Mouse (Mus musculus) CH12.LX (cell line): ENCODE data around the gene Kcne1l. TPM values are rescaled to one million over a fixed set of nuclear protein-coding genes. Genes with fewer than 3 reads are reported as not detected.

Experiments used
- DNase-seq: peaks from one replicate; pipeline ENCODE4 v3.0.0-alpha.2; 2013; ENCODE audit errors: extremely low read depth
- H3K27ac ChIP-seq: 2 replicates; pipeline ENCODE4 v1.5.1; 2012; ENCODE audit warnings: low read depth, mild to moderate bottlenecking, control low read depth, moderate library complexity; ENCODE audit not compliant: insufficient read depth
- H3K27me3 ChIP-seq: replicated peaks from 2 replicates; pipeline ENCODE3; 2012; ENCODE audit warnings: inconsistent platforms
- H3K36me3 ChIP-seq, 2 experiments: replicated peaks in 1 of 2; 2 replicates each; pipeline versions ENCODE3 to v1.6.1; 2012; ENCODE audit warnings: inconsistent platforms in 1 of 2, low read length in 1 of 2, mild to moderate bottlenecking in 1 of 2, mixed read lengths in 1 of 2, moderate library complexity in 1 of 2; ENCODE audit not compliant: control insufficient read depth in 1 of 2, insufficient read depth in 1 of 2
- H3K4me1 ChIP-seq, 2 experiments: 2 replicates each; pipeline ENCODE4 v1.6.1; 2012; ENCODE audit warnings: inconsistent platforms in 1 of 2, moderate library complexity in 1 of 2; ENCODE audit not compliant: insufficient read depth in 2 of 2, control insufficient read depth in 1 of 2
- H3K4me2 ChIP-seq: 2 replicates; pipeline ENCODE4 v1.6.1; 2012; ENCODE audit warnings: low read depth, mild to moderate bottlenecking, control low read depth; ENCODE audit not compliant: poor library complexity, insufficient read depth, severe bottlenecking
- H3K4me3 ChIP-seq, 3 experiments: fragments of 150-350 bp in 1 of 3; sonication (generic) in 1 of 3; replicated peaks in 1 of 3; 2 replicates each; pipeline versions ENCODE3 to v1.5.1; 2011 to 2012; ENCODE audit warnings: low read depth in 2 of 3, low read length in 2 of 3, mild to moderate bottlenecking in 2 of 3, moderate library complexity in 2 of 3, control low read depth in 1 of 3, improper control_type of control experiment in 1 of 3, inconsistent platforms in 1 of 3, mixed read lengths in 1 of 3; ENCODE audit not compliant: poor library complexity in 1 of 3
- H3K79me2 ChIP-seq: replicated peaks from 2 replicates; pipeline ENCODE4 v1.6.1; 2012; ENCODE audit warnings: mild to moderate bottlenecking, moderate library complexity; ENCODE audit not compliant: control insufficient read depth, poor library complexity, insufficient read depth, severe bottlenecking; ENCODE audit errors: extremely low read depth
- H3K9ac ChIP-seq: 2 replicates; pipeline ENCODE4 v1.6.1; 2012; ENCODE audit warnings: low read depth, mild to moderate bottlenecking, control low read depth, moderate library complexity; ENCODE audit not compliant: insufficient read depth
- H3K9me3 ChIP-seq: replicated peaks from 2 replicates; pipeline ENCODE3; 2012; ENCODE audit warnings: low read length, inconsistent platforms, mixed read lengths
- BHLHE40 ChIP-seq: IDR thresholded peaks from 2 replicates; pipeline ENCODE4 v1.6.1; 2011; ENCODE audit warnings: mild to moderate bottlenecking, low read depth, low read length, improper control_type of control experiment
- CHD2 ChIP-seq: IDR thresholded peaks from 2 replicates; pipeline ENCODE4 v1.6.1; 2011; ENCODE audit warnings: low read length, improper control_type of control experiment
- CTCF ChIP-seq, 2 experiments: IDR thresholded peaks in 1 of 2; conservative IDR thresholded peaks in 1 of 2; 2 replicates each; pipeline ENCODE4 v1.5.1; 2011 to 2012; ENCODE audit warnings: low read depth in 2 of 2, low read length in 2 of 2, improper control_type of control experiment in 1 of 2, inconsistent platforms in 1 of 2, mild to moderate bottlenecking in 1 of 2, moderate library complexity in 1 of 2
- E2F4 ChIP-seq: IDR thresholded peaks from 2 replicates; pipeline ENCODE4 v1.6.1; 2011; ENCODE audit warnings: low read depth, low read length, improper control_type of control experiment; ENCODE audit not compliant: insufficient replicate concordance
- ELF1 ChIP-seq: IDR thresholded peaks from 2 replicates; pipeline ENCODE4 v1.6.1; 2014; ENCODE audit warnings: low read depth, mild to moderate bottlenecking, inconsistent platforms, low read length, improper control_type of control experiment
- EP300 ChIP-seq: IDR thresholded peaks from 2 replicates; pipeline ENCODE4 v1.6.1; 2011; ENCODE audit warnings: low read length, improper control_type of control experiment
- GABPA ChIP-seq: IDR thresholded peaks from 2 replicates; pipeline ENCODE4 v1.6.1; 2012; ENCODE audit warnings: low read depth, low read length, improper control_type of control experiment, inconsistent platforms; ENCODE audit not compliant: insufficient replicate concordance
- IRF4 ChIP-seq: IDR thresholded peaks from 2 replicates; pipeline ENCODE4 v1.6.1; 2014; ENCODE audit warnings: low read depth, mild to moderate bottlenecking, inconsistent platforms, low read length, improper control_type of control experiment
- KAT2A ChIP-seq: IDR thresholded peaks from 2 replicates; pipeline ENCODE4 v1.6.1; 2012; ENCODE audit warnings: low read length, improper control_type of control experiment, inconsistent platforms; ENCODE audit not compliant: insufficient replicate concordance
- MAFK ChIP-seq: IDR thresholded peaks from 2 replicates; pipeline ENCODE4 v1.6.1; 2011; ENCODE audit warnings: low read length, improper control_type of control experiment; ENCODE audit not compliant: insufficient replicate concordance
- MAX ChIP-seq: IDR thresholded peaks from 2 replicates; pipeline ENCODE4 v1.6.1; 2011; ENCODE audit warnings: low read length, improper control_type of control experiment
- MXI1 ChIP-seq: IDR thresholded peaks from 2 replicates; pipeline ENCODE4 v1.6.1; 2011; ENCODE audit warnings: mild to moderate bottlenecking, low read depth, low read length, improper control_type of control experiment
- NELFE ChIP-seq: IDR thresholded peaks from 2 replicates; pipeline ENCODE4 v1.6.1; 2011; ENCODE audit warnings: low read depth, low read length, improper control_type of control experiment
- NRF1 ChIP-seq: IDR thresholded peaks from 2 replicates; pipeline ENCODE4 v1.6.1; 2014; ENCODE audit warnings: low read depth, mild to moderate bottlenecking, inconsistent platforms, low read length, improper control_type of control experiment, moderate library complexity
- RAD21 ChIP-seq: IDR thresholded peaks from 2 replicates; pipeline ENCODE4 v1.6.1; 2011; ENCODE audit warnings: low read depth, mild to moderate bottlenecking, low read length, improper control_type of control experiment, moderate library complexity
- SMC3 ChIP-seq: IDR thresholded peaks from 2 replicates; pipeline ENCODE4 v1.6.1; 2011; ENCODE audit warnings: low read depth, low read length, improper control_type of control experiment
- TCF12 ChIP-seq: IDR thresholded peaks from 2 replicates; pipeline ENCODE4 v1.6.1; 2014; ENCODE audit warnings: low read depth, mild to moderate bottlenecking, inconsistent platforms, low read length, improper control_type of control experiment
- UBTF ChIP-seq: IDR thresholded peaks from 2 replicates; pipeline ENCODE4 v1.6.1; 2012; ENCODE audit warnings: low read depth, mild to moderate bottlenecking, inconsistent platforms, low read length, improper control_type of control experiment, moderate library complexity
- USF1 ChIP-seq: IDR thresholded peaks from 2 replicates; pipeline ENCODE4 v1.6.1; 2014; ENCODE audit warnings: low read depth, mild to moderate bottlenecking, inconsistent platforms, low read length, improper control_type of control experiment
- USF2 ChIP-seq: conservative IDR thresholded peaks from 2 replicates; pipeline ENCODE4 v1.6.1; 2011; ENCODE audit warnings: low read depth, low read length, improper control_type of control experiment
- ZC3H11A ChIP-seq: IDR thresholded peaks from 2 replicates; pipeline ENCODE4 v1.6.1; 2012; ENCODE audit warnings: low read depth, mild to moderate bottlenecking, inconsistent platforms, low read length, improper control_type of control experiment
- ZKSCAN1 ChIP-seq: IDR thresholded peaks from 2 replicates; pipeline ENCODE4 v1.6.1; 2012; ENCODE audit warnings: low read depth, inconsistent platforms, low read length, improper control_type of control experiment, borderline replicate concordance
- ZMIZ1 ChIP-seq: IDR thresholded peaks from 2 replicates; pipeline ENCODE4 v1.6.1; 2012; ENCODE audit warnings: low read depth, mild to moderate bottlenecking, inconsistent platforms, low read length, improper control_type of control experiment
- dilution Hi-C: fragments of 300-500 bp; cut with MboI; formaldehyde crosslinking; loops from 2 replicates; pipeline ENCODE4 v1.14.3; 2020; ENCODE audit warnings: low sequenced_read_pairs; ENCODE audit not compliant: extremely low pct_unique_long_range_greater_than_20kb, extremely low pct_ligation_motif_present
- in situ Hi-C: fragments of 300-500 bp; cut with MboI; formaldehyde crosslinking; loops from 3 replicates; pipeline ENCODE4 v1.14.3; 2019; ENCODE audit warnings: low sequenced_read_pairs, low pct_ligation_motif_present, low pct_unique_long_range_greater_than_20kb, mixed read lengths
- polyA plus RNA-seq: library from polyadenylated mRNA; unstranded; fragments of >175 nt; gene quantifications from 2 replicates; pipeline ENCODE4 v1.2.1, GENCODE M21; 2012; ENCODE audit warnings: low read depth; ENCODE audit not compliant: insufficient read length
- total RNA-seq, 2 experiments: library from RNA; depleted of rRNA; stranded (reverse); fragments of 300-350 nt in 1 of 2; fragments of >200 nt in 1 of 2; gene quantifications; 2 replicates each; pipeline ENCODE4 v1.2.3; 2012 to 2014

The Kcne1l gene
- total and polyA plus RNA-seq, 3 experiments = not detected

GRCm38 (mm10) chrX:142305010-142305868 lies 855 bp downstream of the Kcne1l start:
- in situ Hi-C loops = loop anchor here (25.0 kb wide), 1 partner anchor 93 kb away; no protein-coding TSS in a partner anchor
- Histone ChIP-seq H3K27me3 (no peaks in the 10 kb centered on the region), H3K36me3 (no peaks in the 10 kb centered on the region), H3K4me2 (no peak overlapping the region), H3K4me3 (no peak overlapping the region), H3K9me3 (no peaks in the 10 kb centered on the region), H3K9ac (no peak overlapping the region), H3K4me1 (no peaks in the 10 kb centered on the region), H3K27ac (no peak overlapping the region), H3K79me2 (no peaks in the 10 kb centered on the region)
- dilution Hi-C loops = no loop called here
- TF ChIP-seq NRF1 = no peak
- no peak for TF ChIP-seq BHLHE40
- no peak for TF ChIP-seq CTCF (conservative IDR thresholded peaks at IDR 0.05 in 1 of 2, IDR thresholded peaks at IDR 0.05 in 1 of 2; ENCODE audit: low read depth in 2 of 2, low read length in 2 of 2)
- TF ChIP-seq CHD2 = no peak
- TF ChIP-seq USF1 = no peak
- TF ChIP-seq GABPA = no peak
- TF ChIP-seq KAT2A = no peak
- no peak for TF ChIP-seq IRF4
- TF ChIP-seq USF2 = no peak
- TF ChIP-seq TCF12 = no peak
- no peak for TF ChIP-seq UBTF
- TF ChIP-seq MXI1 = no peak
- TF ChIP-seq E2F4 = no peak
- DNase-seq = no peak

DNA sequence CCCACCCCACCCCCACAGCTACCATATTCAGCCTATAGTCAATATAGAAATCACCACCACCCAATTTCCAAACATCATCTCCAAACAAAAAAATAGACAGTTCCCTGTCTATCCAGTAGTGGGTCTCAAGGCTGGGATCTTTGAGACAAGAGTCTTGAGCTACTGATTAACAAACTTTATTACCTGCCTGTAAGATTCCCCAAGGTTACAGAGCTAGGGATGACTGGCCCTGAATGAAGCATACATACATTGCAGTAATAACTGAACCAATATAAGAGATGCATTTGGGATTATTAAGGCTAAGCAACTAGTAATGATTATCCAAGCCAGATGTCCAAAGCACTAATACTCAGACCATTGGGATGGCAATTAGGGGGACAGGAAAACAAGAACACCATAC lies 1.5 kb downstream of the Kcne1l start:
- H3K27ac ChIP-seq = no peak overlapping the region
- H3K79me2 ChIP-seq = no peaks in the 10 kb centered on the region
- H3K36me3 ChIP-seq = no peaks in the 10 kb centered on the region
- DNase-seq = no peak
- no peaks in the 10 kb centered on the region for H3K4me1 ChIP-seq
- no peak overlapping the region for H3K4me3 ChIP-seq
- dilution Hi-C loops = no loop called here
- no peaks in the 10 kb centered on the region for H3K9me3 ChIP-seq
- H3K4me2 ChIP-seq = no peak overlapping the region
- in situ Hi-C loops = loop anchor here (25.0 kb wide), 1 partner anchor 92 kb away; no protein-coding TSS in a partner anchor
- TF ChIP-seq SMC3 (no peak), ZMIZ1 (no peak), ZC3H11A (no peak), KAT2A (no peak), MAX (no peak), USF2 (no peak), NRF1 (no peak), EP300 (no peak), RAD21 (no peak), NELFE (no peak), ELF1 (no peak), MAFK (no peak), USF1 (no peak), ZKSCAN1 (no peak)
- TF ChIP-seq, all 38 proteins: peak for 0
- Histone ChIP-seq H3K27me3 (no peaks in the 10 kb centered on the region), H3K9ac (no peak overlapping the region)
